Mouse (Mus musculus) heart, adult 10 weeks (tissue): Measurements from ENCODE around the gene Wdr45b. TPM values are rescaled to one million over a fixed set of nuclear protein-coding genes. Genes with fewer than 3 reads are reported as not detected.

ENCODE experiments used
- polyA plus RNA-seq: library from polyadenylated mRNA; stranded (reverse); fragments of 350-450 nt; fragmentation: Illumina TruSeq; extraction: RNeasy Lipid Tissue Mini Kit (QIAGEN cat#74804); gene quantifications from one replicate; pipeline ENCODE4 v1.2.3, GENCODE M21; 2014; ENCODE audit warnings: low read depth, low replicate concordance

Gene Wdr45b
- polyA plus RNA-seq: 41.8 TPM

DNA sequence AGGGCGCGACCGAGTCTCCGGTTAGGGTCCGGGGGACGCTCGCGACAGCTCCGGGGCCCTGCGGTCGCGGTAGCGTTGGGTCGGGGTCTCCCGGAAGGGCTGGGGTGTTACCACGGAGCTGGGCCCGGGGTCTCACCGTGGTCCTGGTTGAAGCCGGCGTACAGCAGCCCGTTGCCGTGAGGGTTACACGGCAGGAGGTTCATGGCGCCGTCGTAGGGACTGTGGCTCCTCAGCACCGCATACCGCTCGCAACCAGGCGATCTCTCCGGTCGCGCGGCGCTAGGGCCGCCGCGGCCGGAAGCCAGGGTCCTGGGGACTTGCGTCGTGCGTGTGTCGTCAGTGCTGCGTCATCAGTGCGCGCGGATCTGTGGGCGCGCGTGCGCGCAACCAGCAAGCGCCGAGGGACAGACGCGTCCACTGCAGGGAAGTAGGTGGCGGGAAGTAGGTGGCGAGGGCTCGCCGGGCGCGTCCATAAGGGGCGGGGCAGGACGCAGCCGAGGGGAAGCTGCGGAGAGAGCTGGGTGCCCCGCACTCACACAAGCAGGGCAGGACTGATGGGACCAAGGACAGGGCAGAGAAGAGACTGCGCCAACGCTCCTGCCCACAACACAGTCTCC lies at the start of gene Wdr45b:
Gene Wdr45b, minus strand, starts transcription at position 355 of the 617 bp plus-strand sequence.

DNA sequence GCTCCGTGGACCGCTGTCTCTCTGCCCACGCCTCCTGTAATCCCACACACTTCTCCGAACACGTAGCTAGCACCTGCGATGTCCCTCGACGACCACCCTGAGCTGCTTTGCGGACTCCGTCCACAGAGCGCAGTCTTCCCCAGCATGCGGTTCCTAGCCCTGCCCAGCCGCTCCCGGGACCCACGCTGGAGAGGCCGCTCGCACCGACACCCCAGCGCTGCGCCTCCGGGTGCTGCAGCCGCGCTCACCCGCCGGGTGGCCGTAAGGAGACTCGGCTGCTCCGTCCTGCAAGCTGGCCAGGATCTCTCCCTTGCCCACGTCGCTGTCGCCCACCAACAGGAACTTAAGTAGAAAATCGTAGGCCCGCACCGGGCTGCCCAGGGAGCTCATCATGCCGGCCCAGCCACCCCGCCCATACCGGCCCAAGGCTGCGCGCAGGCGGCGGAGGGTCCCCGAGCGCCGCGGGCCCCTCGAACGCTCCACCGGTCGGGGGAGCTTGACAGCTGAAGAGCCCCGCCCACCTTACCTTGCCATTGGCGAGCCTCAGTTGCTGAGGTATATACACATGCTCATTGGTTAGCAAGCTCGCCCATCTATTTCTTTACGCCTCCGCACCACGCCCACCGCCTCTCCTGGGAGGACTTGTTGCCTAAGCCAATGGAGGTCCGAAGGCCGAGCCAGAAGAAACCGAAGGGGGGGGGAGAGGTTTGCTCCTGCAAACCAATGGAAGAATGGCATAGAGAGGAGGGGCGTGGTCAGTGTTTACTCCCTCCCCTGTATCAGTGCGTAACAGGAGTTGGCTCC lies 33.7 kb upstream of the Wdr45b start, which contains the start of gene Rab40b:
Gene Rab40b, minus strand, starts transcription at position 502 of the 804 bp plus-strand sequence.

Other genes starting within 250 kb of the Wdr45b start
- gene Tex19.2, start 235.8 kb downstream of the Wdr45b start, polyA plus RNA-seq: not detected
- gene Tex19.1, start 208.3 kb downstream of the Wdr45b start, polyA plus RNA-seq: not detected
- gene Uts2r, start 194.2 kb downstream of the Wdr45b start, polyA plus RNA-seq: 0.79 TPM
- 11.8 TPM for gene Hexdc, start 150.0 kb downstream of the Wdr45b start, polyA plus RNA-seq
- 21.4 TPM for gene Ogfod3, start 149.7 kb downstream of the Wdr45b start, polyA plus RNA-seq
- 13.7 TPM for gene Cybc1, start 125.1 kb downstream of the Wdr45b start, polyA plus RNA-seq
- 54.9 TPM for gene Narf, start 117.2 kb downstream of the Wdr45b start, polyA plus RNA-seq
- 16.7 TPM for gene Foxk2, start 94.5 kb downstream of the Wdr45b start, polyA plus RNA-seq
- gene Rab40b, start 33.8 kb upstream of the Wdr45b start, polyA plus RNA-seq: 3.7 TPM
- 6.5 TPM for gene Fn3krp, start 67.0 kb upstream of the Wdr45b start, polyA plus RNA-seq
- gene Fn3k, start 80.5 kb upstream of the Wdr45b start, polyA plus RNA-seq: 34.6 TPM
- 10.1 TPM for gene Tbcd, start 97.5 kb upstream of the Wdr45b start, polyA plus RNA-seq
- gene Zfp750, start 164.9 kb upstream of the Wdr45b start, polyA plus RNA-seq: not detected